Mouse (Mus musculus): Measurements from ENCODE around the gene Usp53. TPM values are rescaled to one million over a fixed set of nuclear protein-coding genes. Genes with fewer than 3 reads are reported as not detected.

The Usp53 gene
- polyA plus RNA-seq, 1 experiment from 2014 or later, result 10.7 TPM

GRCm38 (mm10) chr3:122929723-122930122 is 54.6 kb downstream of the Usp53 start:
- H3K4me2 ChIP-seq (ENCODE audit: low read length), result no peak overlapping the region
- peaks cover 6% of the 10 kb centered on the region for H3K4me1 ChIP-seq (ENCODE audit: control insufficient read depth, insufficient read depth, low read length)
- no peak for ATAC-seq (ENCODE audit: low FRiP score, low TSS enrichment)
- H3K4me3 ChIP-seq (replicated peaks; ENCODE audit: low read depth, low read length), result no peak overlapping the region
- peaks cover 5% of the 10 kb centered on the region; the same call in 1 of the 2 replicates for H3K36me3 ChIP-seq (ENCODE audit: control insufficient read depth, insufficient read depth, low read length)
- H3K9ac ChIP-seq (replicated peaks; ENCODE audit: low read length), result no peak overlapping the region
- DNase-seq, result no peak
- no peaks in the 10 kb centered on the region for H3K9me3 ChIP-seq (ENCODE audit: control insufficient read depth, low read length)
- H3K27ac ChIP-seq (replicated peaks; ENCODE audit: low read depth, low read length), result no peak overlapping the region
- no peaks in the 10 kb centered on the region for H3K27me3 ChIP-seq (ENCODE audit: control insufficient read depth, insufficient read depth, low read length)
- 92% methylated on average over 6 of the region's 6 CpGs for WGBS

GRCm38 (mm10) chr3:122924009-122924914 is 60.0 kb downstream of the Usp53 start, which contains the start of gene 1810037I17Rik:
1810037I17Rik (plus strand) TSS chr3:122924203.
- Histone ChIP-seq H3K4me3 (replicated peaks; ENCODE audit: low read depth, low read length) (peak within 1 kb of the TSS; percentile 59), H3K9ac (replicated peaks; ENCODE audit: low read length) (peak within 1 kb of the TSS; percentile 62), H3K27me3 (ENCODE audit: control insufficient read depth, insufficient read depth, low read length) (no peaks in the 10 kb centered on the region), H3K36me3 (ENCODE audit: control insufficient read depth, insufficient read depth, low read length) (no peaks in the 10 kb centered on the region), H3K27ac (replicated peaks; ENCODE audit: low read depth, low read length) (peak within 1 kb of the TSS; percentile 78), H3K9me3 (ENCODE audit: control insufficient read depth, low read length) (no peaks in the 10 kb centered on the region), H3K4me1 (ENCODE audit: control insufficient read depth, insufficient read depth, low read length) (peaks cover 6% of the 10 kb centered on the region), H3K4me2 (ENCODE audit: low read length) (peak within 1 kb of the TSS; percentile 68)
- peak; percentile 98 for DNase-seq
- whole genome bisulfite sequencing, result under 1% methylated on average over 68 of the region's 68 CpGs
- ATAC-seq (ENCODE audit: low FRiP score, low TSS enrichment), result peak; percentile 99

DNA sequence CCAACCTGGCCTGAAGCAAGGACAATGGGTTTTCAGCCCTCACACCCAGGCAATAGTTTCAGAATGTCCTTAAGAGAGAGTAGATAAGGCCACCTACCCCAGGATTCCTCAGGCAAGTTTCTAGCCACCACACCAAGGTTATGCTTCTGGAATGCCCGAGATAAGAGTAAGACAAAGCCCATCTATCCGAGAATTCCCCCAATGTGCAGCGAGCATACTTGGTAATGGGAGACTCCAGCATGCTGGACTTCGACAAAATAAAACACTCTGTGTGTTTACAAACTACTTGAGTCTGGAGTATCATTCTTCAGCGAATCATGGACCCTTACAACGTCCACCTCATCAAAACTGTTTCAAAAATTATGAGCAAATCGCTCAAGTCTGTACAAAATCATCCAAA is 61.2 kb downstream of the Usp53 start:
- Histone ChIP-seq H3K27me3 (ENCODE audit: control insufficient read depth, insufficient read depth, low read length) (no peaks in the 10 kb centered on the region), H3K4me1 (ENCODE audit: control insufficient read depth, insufficient read depth, low read length) (peaks cover 6% of the 10 kb centered on the region), H3K36me3 (ENCODE audit: control insufficient read depth, insufficient read depth, low read length) (no peaks in the 10 kb centered on the region), H3K27ac (replicated peaks; ENCODE audit: low read depth, low read length) (no peak overlapping the region), H3K9ac (replicated peaks; ENCODE audit: low read length) (no peak overlapping the region), H3K9me3 (ENCODE audit: control insufficient read depth, low read length) (no peaks in the 10 kb centered on the region), H3K4me2 (ENCODE audit: low read length) (peak overlapping the region; percentile 68), H3K4me3 (replicated peaks; ENCODE audit: low read depth, low read length) (no peak overlapping the region)
- no peak for DNase-seq
- WGBS, result 74% methylated on average over 7 of the region's 7 CpGs
- ATAC-seq (ENCODE audit: low FRiP score, low TSS enrichment), result no peak

DNA sequence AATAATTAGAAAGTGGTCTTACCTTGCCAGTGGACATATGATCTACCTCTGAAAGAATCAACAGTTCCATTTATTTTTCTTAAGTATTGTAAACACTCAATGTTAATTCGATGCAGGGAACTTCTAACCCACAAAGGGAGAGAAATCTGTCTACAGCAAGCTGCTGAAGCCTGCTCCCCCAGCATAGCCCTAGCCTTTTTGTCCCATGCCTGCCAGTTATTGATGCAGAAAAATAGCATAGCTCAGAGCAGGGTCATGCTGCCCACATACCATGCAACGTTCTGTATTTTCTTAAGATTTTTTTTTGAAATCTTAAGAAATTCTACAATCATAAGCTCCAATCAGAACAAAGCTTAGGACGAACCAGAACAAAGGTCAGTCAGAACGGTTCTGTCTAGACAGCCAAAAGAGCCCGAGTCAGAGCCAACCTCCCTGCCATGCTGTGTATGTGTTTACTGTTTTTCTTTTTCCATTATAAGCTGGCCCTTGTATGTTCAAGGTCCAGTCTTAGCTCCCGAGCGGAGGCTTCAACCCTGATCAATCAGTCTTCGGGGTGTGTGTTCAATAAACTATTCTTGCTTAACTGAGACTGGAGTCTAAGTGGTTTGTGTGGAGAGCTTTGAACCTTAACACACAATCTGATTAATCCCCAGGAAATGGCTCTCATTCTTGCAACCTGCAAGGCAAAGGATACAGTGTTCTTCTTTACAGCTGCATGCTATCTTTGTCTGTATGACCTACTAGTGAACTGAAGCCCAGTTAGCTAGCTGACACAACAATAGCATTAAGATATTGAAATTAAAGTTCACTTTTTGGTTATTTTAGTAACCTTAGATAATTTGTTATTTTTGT is 62.4 kb downstream of the Usp53 start:
- no peak for ATAC-seq (ENCODE audit: low FRiP score, low TSS enrichment)
- 84% methylated on average over 8 of the region's 8 CpGs for WGBS
- Histone ChIP-seq H3K9me3 (ENCODE audit: control insufficient read depth, low read length) (no peaks in the 10 kb centered on the region), H3K4me3 (replicated peaks; ENCODE audit: low read depth, low read length) (no peak overlapping the region), H3K4me1 (ENCODE audit: control insufficient read depth, insufficient read depth, low read length) (peaks cover 6% of the 10 kb centered on the region), H3K9ac (replicated peaks; ENCODE audit: low read length) (no peak overlapping the region), H3K27me3 (ENCODE audit: control insufficient read depth, insufficient read depth, low read length) (no peaks in the 10 kb centered on the region), H3K36me3 (ENCODE audit: control insufficient read depth, insufficient read depth, low read length) (no peaks in the 10 kb centered on the region), H3K4me2 (ENCODE audit: low read length) (no peak overlapping the region), H3K27ac (replicated peaks; ENCODE audit: low read depth, low read length) (no peak overlapping the region)
- no peak for DNase-seq

DNA sequence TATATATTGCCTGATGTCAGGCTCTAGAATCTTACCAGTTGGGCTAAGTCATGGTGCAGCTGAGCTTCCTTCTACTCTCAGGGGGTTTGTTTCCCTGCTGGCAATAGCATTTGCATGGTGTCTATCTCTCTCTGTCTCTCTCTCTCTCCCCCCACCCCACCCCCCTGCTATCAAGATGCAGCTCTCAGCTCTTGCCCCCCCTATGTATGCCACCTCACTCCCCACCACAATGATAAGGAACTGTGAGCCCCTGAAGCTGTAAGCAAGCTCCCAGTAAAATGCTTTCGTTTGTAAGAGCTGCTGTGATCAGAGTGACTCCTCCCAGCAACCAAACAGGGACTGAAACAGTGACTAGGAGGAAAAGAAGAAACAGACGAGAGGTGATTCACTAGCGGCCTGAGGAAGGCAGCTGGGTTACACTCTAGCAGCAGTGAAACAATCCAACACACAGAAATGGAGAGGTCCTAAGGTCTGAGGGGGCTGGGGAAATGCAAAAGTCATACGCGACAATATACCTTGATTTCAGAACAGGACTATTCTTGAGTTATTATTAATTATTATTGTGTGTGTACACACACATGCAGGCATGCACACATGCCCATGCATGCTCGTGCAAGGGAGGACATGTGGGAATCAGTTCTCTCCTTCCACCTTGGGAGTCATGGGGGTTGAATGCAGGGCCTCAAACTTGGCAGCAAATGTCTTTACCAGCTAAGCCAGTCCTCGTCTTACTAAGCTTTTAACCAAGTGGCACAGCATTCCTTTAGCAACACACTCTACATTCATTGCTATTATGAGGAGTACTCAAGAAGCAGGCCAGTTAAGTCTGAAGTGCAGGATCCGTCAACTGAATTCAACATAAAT is 63.5 kb downstream of the Usp53 start:
- WGBS, result 67% methylated on average over 8 of the region's 8 CpGs
- no peak for DNase-seq
- H3K36me3 ChIP-seq (ENCODE audit: control insufficient read depth, insufficient read depth, low read length), result no peaks in the 10 kb centered on the region

DNA sequence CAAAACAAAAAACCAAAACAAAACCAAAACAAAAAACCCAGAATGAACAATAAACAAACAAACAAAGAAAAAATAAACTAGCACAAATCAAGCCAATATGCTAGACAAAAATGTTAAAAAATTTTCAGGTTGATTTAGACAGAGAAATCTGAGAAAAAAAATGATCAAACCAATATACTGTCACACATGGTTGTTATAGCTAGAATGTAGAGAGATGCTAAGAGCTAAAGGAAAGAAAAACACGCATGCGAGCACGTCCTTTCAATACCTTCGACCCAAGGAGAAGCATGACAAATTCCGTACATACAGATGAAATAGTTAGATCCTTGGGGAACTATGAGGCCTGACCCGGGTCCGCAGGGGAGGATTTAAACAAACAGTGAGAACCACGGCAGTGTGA is 65.0 kb downstream of the Usp53 start, which contains the start of gene Gm10959:
Gene Gm10959 (minus strand): TSS at position 101 of the 400 bp plus-strand sequence.
- H3K4me3 ChIP-seq (replicated peaks; ENCODE audit: low read depth, low read length), result no peak within 1 kb of the TSS
- no peak within 1 kb of the TSS for H3K9ac ChIP-seq (replicated peaks; ENCODE audit: low read length)
- WGBS, result 75% methylated on average over 8 of the region's 8 CpGs
- H3K9me3 ChIP-seq (ENCODE audit: control insufficient read depth, low read length), result no peaks in the 10 kb centered on the region
- no peak within 1 kb of the TSS for H3K4me2 ChIP-seq (ENCODE audit: low read length)
- ATAC-seq (ENCODE audit: low FRiP score, low TSS enrichment), result no peak
- no peak for DNase-seq
- no peaks in the 10 kb centered on the region for H3K4me1 ChIP-seq (ENCODE audit: control insufficient read depth, insufficient read depth, low read length)
- H3K36me3 ChIP-seq (ENCODE audit: control insufficient read depth, insufficient read depth, low read length), result no peaks in the 10 kb centered on the region
- no peak within 1 kb of the TSS for H3K27ac ChIP-seq (replicated peaks; ENCODE audit: low read depth, low read length)
- H3K27me3 ChIP-seq (ENCODE audit: control insufficient read depth, insufficient read depth, low read length), result no peaks in the 10 kb centered on the region

More for the DNA sequence above, 63.5 kb downstream of the Usp53 start:
- H3K9ac ChIP-seq (replicated peaks; ENCODE audit: low read length), result no peak overlapping the region
- no peak overlapping the region for H3K4me3 ChIP-seq (replicated peaks; ENCODE audit: low read depth, low read length)
- ATAC-seq (ENCODE audit: low FRiP score, low TSS enrichment), result no peak
- no peak overlapping the region for H3K4me2 ChIP-seq (ENCODE audit: low read length)
- peaks cover 6% of the 10 kb centered on the region for H3K4me1 ChIP-seq (ENCODE audit: control insufficient read depth, insufficient read depth, low read length)
- no peaks in the 10 kb centered on the region for H3K9me3 ChIP-seq (ENCODE audit: control insufficient read depth, low read length)
- no peak overlapping the region for H3K27ac ChIP-seq (replicated peaks; ENCODE audit: low read depth, low read length)
- H3K27me3 ChIP-seq (ENCODE audit: control insufficient read depth, insufficient read depth, low read length), result no peaks in the 10 kb centered on the region

- no peak overlapping the region for H3K9ac ChIP-seq (replicated peaks; ENCODE audit: low read length)
- DNase-seq (no peak), ATAC-seq (ENCODE audit: low FRiP score, low TSS enrichment) (no peak)
- H3K27ac ChIP-seq (replicated peaks; ENCODE audit: low read depth, low read length), result no peak overlapping the region
- H3K4me1 ChIP-seq (ENCODE audit: control insufficient read depth, insufficient read depth, low read length), result no peaks in the 10 kb centered on the region
- no peaks in the 10 kb centered on the region for H3K27me3 ChIP-seq (ENCODE audit: control insufficient read depth, insufficient read depth, low read length)
- no peaks in the 10 kb centered on the region for H3K36me3 ChIP-seq (ENCODE audit: control insufficient read depth, insufficient read depth, low read length)
- no peak overlapping the region for H3K4me2 ChIP-seq (ENCODE audit: low read length)
- no peak overlapping the region for H3K4me3 ChIP-seq (replicated peaks; ENCODE audit: low read depth, low read length)
- H3K9me3 ChIP-seq (ENCODE audit: control insufficient read depth, low read length), result no peaks in the 10 kb centered on the region
- WGBS, result 86% methylated on average over 2 of the region's 2 CpGs
These were observed 65.6 kb downstream of the Usp53 start for GRCm38 (mm10) chr3:122918672-122919071.

GRCm38 (mm10) chr3:122916191-122916680 is 68.1 kb downstream of the Usp53 start:
- WGBS, result 93% methylated on average over 6 of the region's 6 CpGs
- Histone ChIP-seq H3K4me2 (ENCODE audit: low read length) (no peak overlapping the region), H3K4me1 (ENCODE audit: control insufficient read depth, insufficient read depth, low read length) (no peaks in the 10 kb centered on the region), H3K4me3 (replicated peaks; ENCODE audit: low read depth, low read length) (no peak overlapping the region), H3K27me3 (ENCODE audit: control insufficient read depth, insufficient read depth, low read length) (no peaks in the 10 kb centered on the region), H3K36me3 (ENCODE audit: control insufficient read depth, insufficient read depth, low read length) (no peaks in the 10 kb centered on the region), H3K9me3 (ENCODE audit: control insufficient read depth, low read length) (no peaks in the 10 kb centered on the region), H3K9ac (replicated peaks; ENCODE audit: low read length) (no peak overlapping the region), H3K27ac (replicated peaks; ENCODE audit: low read depth, low read length) (no peak overlapping the region)
- no peak for ATAC-seq (ENCODE audit: low FRiP score, low TSS enrichment)
- no peak for DNase-seq

All from midbrain, embryonic 14.5 days (tissue).